Mouse (Mus musculus): ENCODE results near the gene Gm7102. TPM values are rescaled to one million over a fixed set of nuclear protein-coding genes. Genes with fewer than 3 reads are reported as not detected.
"Not testable (repeated sequence)": the region's sequence is repeated elsewhere in the genome, so short reads cannot be mapped to it uniquely, and the experiment has no call there.

The Gm7102 gene
- total RNA-seq (2021), result under 1 TPM in 1 of 2 experiments, not detected in 1; 0.25 TPM
- long read RNA-seq, experiment 1, result 0 reads
- long read RNA-seq, experiment 2, result 0 reads

DNA sequence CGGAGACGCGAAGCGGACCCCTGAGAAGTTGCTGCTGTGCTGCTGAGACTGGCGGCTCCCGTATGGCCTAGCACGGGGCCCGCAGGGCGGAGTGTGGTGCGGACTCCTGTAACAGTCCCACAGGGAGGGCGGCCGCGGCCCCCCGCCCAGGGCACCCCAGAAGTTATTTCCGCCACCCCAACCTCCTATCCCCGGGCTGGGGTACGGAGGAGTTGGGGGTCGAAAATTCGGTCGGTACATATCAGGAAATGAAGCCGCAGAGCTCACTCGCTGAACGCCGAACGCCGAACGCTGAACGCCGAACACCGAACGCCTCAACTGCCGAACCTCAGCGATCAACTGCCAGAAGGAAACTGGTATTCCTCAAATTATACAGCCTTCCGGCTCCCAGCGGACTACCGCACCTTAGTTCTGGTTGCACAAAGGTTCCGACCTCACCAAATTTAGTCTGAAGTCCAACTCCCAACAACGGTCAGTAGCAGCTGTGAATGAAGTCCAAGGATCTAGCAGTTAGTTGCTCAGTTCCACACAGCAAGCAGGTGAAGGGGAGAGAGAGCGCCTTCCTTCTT is at the start of gene Gm7102:
TSS of gene Gm7102 (minus strand) at position 554 of the 569 bp plus-strand sequence.
- DNase-seq (ENCODE audit: extremely low spot score in 1 of 2, low spot score in 2 of 2), result no peak
- Histone ChIP-seq H3K27ac (no peak within 1 kb of the TSS), H3K4me3 (no peak within 1 kb of the TSS)
- intact Hi-C loops (cut with DNase I), result no loop called here
- TF ChIP-seq CTCF (IDR thresholded peaks at IDR 0.05), result no peak

- intact Hi-C loops (cut with DNase I), result loop anchor here (10.0 kb wide), 1 partner anchor 340 kb away; the partner anchor contains the start of gene Grk5
- peak; percentile 13 to 15 for DNase-seq (ENCODE audit: extremely low spot score in 1 of 2, low spot score in 2 of 2)
- peak overlapping the region; percentile 67 for H3K4me3 ChIP-seq
- H3K27ac ChIP-seq, result no peak overlapping the region
- no peak for TF ChIP-seq CTCF (IDR thresholded peaks at IDR 0.05)
Measured at GRCm38 (mm10) chr19:61224678-61225525, 48.8 kb upstream of the Gm7102 start.

DNA sequence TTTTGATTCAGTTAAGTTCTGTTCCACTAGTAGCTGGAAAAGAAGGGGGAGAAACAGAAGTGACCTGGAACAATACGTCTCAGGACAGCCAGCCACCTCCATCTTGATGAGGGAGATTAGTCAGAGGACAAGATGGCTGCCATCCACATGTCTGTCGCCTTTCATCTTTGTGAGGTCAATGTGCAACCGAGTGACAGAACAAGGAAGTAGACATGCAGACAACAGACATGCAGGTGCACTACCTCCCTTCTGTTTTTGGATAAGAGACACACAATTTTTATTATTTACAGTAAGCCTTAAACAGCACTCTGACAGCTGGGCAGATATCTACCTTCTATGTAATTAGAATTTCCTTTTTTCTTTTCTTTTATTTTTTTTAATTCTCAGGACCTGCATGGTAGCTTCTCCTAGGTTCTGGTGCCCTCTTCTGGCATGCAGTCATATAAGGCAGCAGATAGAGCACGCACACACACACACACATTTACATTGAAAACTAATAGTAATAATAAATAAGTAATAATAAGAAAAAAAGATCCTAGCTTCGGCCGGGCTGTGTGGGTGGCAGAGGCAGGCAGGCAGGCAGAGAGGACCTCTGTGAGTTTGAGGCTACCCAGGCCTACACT is 47.7 kb upstream of the Gm7102 start:
- no peak for TF ChIP-seq CTCF (IDR thresholded peaks at IDR 0.05)
- no peak for DNase-seq (ENCODE audit: extremely low spot score in 1 of 2, low spot score in 2 of 2)
- Histone ChIP-seq H3K27ac (no peak overlapping the region), H3K4me3 (no peak overlapping the region)
- intact Hi-C loops (cut with DNase I), result loop anchor here (10.0 kb wide), 1 partner anchor 339 kb away; the partner anchor contains the start of gene Grk5

DNA sequence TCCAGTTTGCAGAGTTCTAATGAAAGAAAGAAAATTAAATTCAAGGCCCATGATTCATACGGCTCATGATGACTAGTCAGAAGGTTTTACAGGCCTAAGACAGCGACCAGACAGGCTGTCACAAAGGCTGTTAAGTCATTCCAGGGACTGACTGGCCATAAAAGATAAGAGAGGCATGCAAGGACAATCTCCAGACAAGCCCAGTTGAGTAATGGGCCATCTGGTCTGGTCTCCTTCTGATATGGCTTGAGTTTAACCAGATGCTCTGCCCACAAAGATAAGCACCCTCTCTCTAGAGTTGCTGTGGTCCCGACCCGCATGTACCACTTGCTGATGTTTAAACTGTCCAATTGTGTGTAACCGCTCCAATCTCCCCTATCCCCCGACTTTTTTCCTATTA is 31.4 kb upstream of the Gm7102 start:
- intact Hi-C loops (cut with DNase I); DNase-seq (ENCODE audit: extremely low spot score in 1 of 2, low spot score in 2 of 2): not testable (repeated sequence)

GRCm38 (mm10) chr19:61199836-61200235 is 23.7 kb upstream of the Gm7102 start:
- no peak for TF ChIP-seq CTCF (IDR thresholded peaks at IDR 0.05)
- no peak overlapping the region for H3K4me3 ChIP-seq
- DNase-seq (ENCODE audit: extremely low spot score in 1 of 2, low spot score in 2 of 2), result peak in 1 of 2 experiments; percentile 13
- no peak overlapping the region for H3K27ac ChIP-seq
- intact Hi-C loops (cut with DNase I), result loop anchor here (1.0 to 10.0 kb wide), 3 partner anchors 58 to 315 kb away; partner anchors contain the start of genes Grk5 and Zfp950

More for the DNA sequence above, 31.4 kb upstream of the Gm7102 start:
- H3K27ac ChIP-seq, H3K4me3 ChIP-seq: not testable (repeated sequence)

DNA sequence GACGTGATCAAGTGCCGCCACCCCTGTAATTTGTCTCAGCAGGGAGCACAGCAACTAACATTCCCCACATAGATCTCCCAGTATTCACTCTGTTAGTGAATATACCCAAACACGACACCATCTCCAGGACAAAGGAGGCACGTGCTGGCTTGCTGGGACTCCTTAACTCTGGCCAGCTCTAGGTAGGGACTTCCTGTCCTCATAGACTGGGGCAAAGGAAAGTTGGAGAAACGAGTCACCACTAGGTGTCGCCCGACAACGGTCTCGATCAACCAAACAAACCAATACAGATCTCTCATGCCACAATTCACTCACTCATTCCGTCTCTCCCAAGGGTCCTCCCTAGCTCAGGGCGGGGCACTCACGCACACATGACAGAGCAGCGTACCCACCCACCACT is 23.2 kb upstream of the Gm7102 start:
- no peak for TF ChIP-seq CTCF (IDR thresholded peaks at IDR 0.05)
- H3K27ac ChIP-seq, result no peak overlapping the region
- peak; percentile 78 to 84 for DNase-seq (ENCODE audit: extremely low spot score in 1 of 2, low spot score in 2 of 2)
- H3K4me3 ChIP-seq, result no peak overlapping the region
- intact Hi-C loops (cut with DNase I), result loop anchor here (1.0 to 10.0 kb wide), 2 partner anchors 66 to 315 kb away; partner anchors contain the start of gene Grk5

DNA sequence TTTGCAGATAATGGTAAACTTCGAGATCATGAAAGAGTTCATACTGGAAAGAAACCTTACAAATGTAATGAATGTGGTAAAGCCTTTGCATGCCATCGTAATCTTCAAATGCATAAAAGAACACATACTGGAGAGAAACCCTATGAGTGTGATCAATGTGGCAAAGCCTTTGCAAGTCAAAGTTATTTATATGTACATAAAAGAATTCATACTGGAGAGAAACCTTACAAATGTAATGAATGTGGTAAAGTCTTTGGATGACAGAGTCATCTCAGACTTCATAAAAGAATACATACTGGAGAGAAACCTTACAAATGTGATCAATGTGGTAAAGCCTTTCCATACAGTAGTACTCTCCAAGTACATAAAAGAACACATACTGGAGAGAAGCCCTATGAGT is 7.5 kb upstream of the Gm7102 start, which contains the start of gene Gm6020:
TSS of gene Gm6020 (plus strand) at position 301 of the 400 bp plus-strand sequence.
- H3K27ac ChIP-seq; intact Hi-C loops (cut with DNase I); H3K4me3 ChIP-seq; DNase-seq (ENCODE audit: extremely low spot score in 1 of 2, low spot score in 2 of 2): not testable (repeated sequence)

- intact Hi-C loops (cut with DNase I), result no loop called here
- no peak for TF ChIP-seq CTCF (IDR thresholded peaks at IDR 0.05)
- H3K4me3 ChIP-seq, result peak overlapping the region; percentile 39
- no peak for DNase-seq (ENCODE audit: extremely low spot score in 1 of 2, low spot score in 2 of 2)
- H3K27ac ChIP-seq, result no peak overlapping the region
Measured at GRCm38 (mm10) chr19:61151701-61152420, 24.2 kb downstream of the Gm7102 start.

DNA sequence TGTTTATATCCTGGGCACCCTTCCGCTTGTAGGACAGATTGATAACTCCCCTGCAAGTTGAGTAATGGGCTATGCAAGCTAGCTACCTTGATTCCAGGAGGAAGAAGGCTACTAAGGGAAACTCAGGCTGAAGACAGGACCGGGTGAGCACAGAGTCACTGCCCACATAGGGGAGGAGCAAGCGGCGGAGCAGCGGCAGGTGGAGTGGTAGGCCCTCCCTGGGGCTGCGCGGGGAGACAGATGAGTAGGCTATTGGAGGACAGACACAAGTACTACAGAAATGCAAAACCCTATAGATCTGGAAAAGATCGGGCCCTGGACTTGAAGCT is 24.8 kb downstream of the Gm7102 start:
- Histone ChIP-seq H3K4me3 (peak overlapping the region; percentile 39), H3K27ac (no peak overlapping the region)
- no peak for TF ChIP-seq CTCF (IDR thresholded peaks at IDR 0.05)
- no peak for DNase-seq (ENCODE audit: extremely low spot score in 1 of 2, low spot score in 2 of 2)
- intact Hi-C loops (cut with DNase I), result no loop called here

- no peak overlapping the region; the same call in 1 of the 2 replicates for H3K27ac ChIP-seq
- intact Hi-C loops (cut with DNase I), result loop anchor here (5.0 kb wide), 1 partner anchor 61 kb away; no protein-coding TSS in a partner anchor
Measured at GRCm38 (mm10) chr19:61141299-61141698, 34.8 kb downstream of the Gm7102 start.

More at GRCm38 (mm10) chr19:61141299-61141698, 34.8 kb downstream of the Gm7102 start:
- DNase-seq (ENCODE audit: extremely low spot score in 1 of 2, low spot score in 2 of 2), result no peak
- peak overlapping the region; percentile 67 for H3K4me3 ChIP-seq
- TF ChIP-seq CTCF (IDR thresholded peaks at IDR 0.05), result no peak
